Mouse (Mus musculus) right cerebral cortex, postnatal 4 days (tissue): ENCODE data around the gene Spata18.

Experiments used
- DNase-seq: peaks from one replicate; pipeline ENCODE4 v3.0.0-alpha.2; 2022

The Spata18 gene

GRCm38 (mm10) chr5:73667877-73668276 is 16.7 kb downstream of the Spata18 start:
- DNase-seq: no peak

- no peak for DNase-seq
Measured at GRCm38 (mm10) chr5:73669386-73669785, 18.2 kb downstream of the Spata18 start.

- no peak for DNase-seq
Measured at GRCm38 (mm10) chr5:73675604-73676003, 24.4 kb downstream of the Spata18 start.

GRCm38 (mm10) chr5:73676626-73677025 is 25.4 kb downstream of the Spata18 start:
- no peak for DNase-seq

- no peak for DNase-seq
Measured at GRCm38 (mm10) chr5:73683221-73683620, 32.0 kb downstream of the Spata18 start.

GRCm38 (mm10) chr5:73683706-73684409 is 32.7 kb downstream of the Spata18 start:
- no peak for DNase-seq

- DNase-seq: peak; percentile 12
Measured at GRCm38 (mm10) chr5:73686149-73686548, 35.0 kb downstream of the Spata18 start.

GRCm38 (mm10) chr5:73688576-73688975 is 37.4 kb downstream of the Spata18 start:
- no peak for DNase-seq

GRCm38 (mm10) chr5:73690146-73690545 is 39.0 kb downstream of the Spata18 start:
- no peak for DNase-seq

GRCm38 (mm10) chr5:73691723-73692520 is 40.7 kb downstream of the Spata18 start:
- no peak for DNase-seq

- no peak for DNase-seq
Measured at GRCm38 (mm10) chr5:73693778-73694177, 42.6 kb downstream of the Spata18 start.

GRCm38 (mm10) chr5:73694254-73695015 is 43.3 kb downstream of the Spata18 start:
- DNase-seq: no peak

- DNase-seq: no peak
Measured at GRCm38 (mm10) chr5:73697700-73698099, 46.5 kb downstream of the Spata18 start.

GRCm38 (mm10) chr5:73701063-73701890 is 50.1 kb downstream of the Spata18 start:
- no peak for DNase-seq

- DNase-seq: no peak
Measured at GRCm38 (mm10) chr5:73701946-73702710, 50.9 kb downstream of the Spata18 start.

- no peak for DNase-seq
Measured at GRCm38 (mm10) chr5:73703096-73703495, 51.9 kb downstream of the Spata18 start.

GRCm38 (mm10) chr5:73704263-73704662 is 53.1 kb downstream of the Spata18 start:
- no peak for DNase-seq

GRCm38 (mm10) chr5:73704757-73705156 is 53.6 kb downstream of the Spata18 start:
- no peak for DNase-seq

- no peak for DNase-seq
Measured at GRCm38 (mm10) chr5:73705290-73705689, 54.1 kb downstream of the Spata18 start.

- DNase-seq: no peak
Measured at GRCm38 (mm10) chr5:73712852-73713251, 61.7 kb downstream of the Spata18 start.

GRCm38 (mm10) chr5:73716941-73717340 is 65.8 kb downstream of the Spata18 start:
- no peak for DNase-seq
